Mouse (Mus musculus): ENCODE measurements around the gene Fxyd7. TPM values are rescaled to one million over a fixed set of nuclear protein-coding genes. Genes with fewer than 3 reads are reported as not detected.

Fxyd7 gene
- polyA plus RNA-seq, 1 experiment from 2014 or later: 29.8 TPM

- 54% methylated on average over 10 of the region's 10 CpGs for WGBS
- Histone ChIP-seq H3K27ac (no peak overlapping the region), H3K4me2 (replicated peaks) (no peak overlapping the region), H3K36me3 (no peaks in the 10 kb centered on the region), H3K27me3 (no peaks in the 10 kb centered on the region), H3K4me1 (peaks cover 12% of the 10 kb centered on the region), H3K4me3 (no peak overlapping the region), H3K9me3 (replicated peaks) (no peaks in the 10 kb centered on the region), H3K9ac (no peak overlapping the region)
- ATAC-seq (ENCODE audit: low FRiP score): peak; percentile 26; the same call in 1 of the 2 replicates
These were observed 34.0 kb downstream of the Fxyd7 start for GRCm38 (mm10) chr7:31017104-31017901.

GRCm38 (mm10) chr7:31012971-31013370 is 38.3 kb downstream of the Fxyd7 start:
- Histone ChIP-seq H3K36me3 (no peaks in the 10 kb centered on the region), H3K9me3 (replicated peaks) (no peaks in the 10 kb centered on the region), H3K27ac (no peak overlapping the region), H3K27me3 (no peaks in the 10 kb centered on the region), H3K9ac (no peak overlapping the region), H3K4me1 (peaks cover 12% of the 10 kb centered on the region), H3K4me2 (replicated peaks) (no peak overlapping the region), H3K4me3 (no peak overlapping the region)
- no peak for ATAC-seq (ENCODE audit: low FRiP score)
- 89% methylated on average over 5 of the region's 5 CpGs for WGBS

- H3K27me3 ChIP-seq: no peaks in the 10 kb centered on the region
- no peak overlapping the region for H3K4me3 ChIP-seq
- H3K9ac ChIP-seq: no peak overlapping the region
- WGBS: 74% methylated on average over 3 of the region's 3 CpGs
- ATAC-seq (ENCODE audit: low FRiP score): no peak
- no peak overlapping the region for H3K27ac ChIP-seq
- H3K36me3 ChIP-seq: no peaks in the 10 kb centered on the region
- no peak overlapping the region for H3K4me2 ChIP-seq (replicated peaks)
- H3K4me1 ChIP-seq: no peaks in the 10 kb centered on the region
- H3K9me3 ChIP-seq (replicated peaks): no peaks in the 10 kb centered on the region
These were observed 42.4 kb downstream of the Fxyd7 start for GRCm38 (mm10) chr7:31008889-31009288.

- no peak for ATAC-seq (ENCODE audit: low FRiP score)
- H3K36me3 ChIP-seq: no peaks in the 10 kb centered on the region
- 50% methylated on average over 1 of the region's 1 CpGs for WGBS
- H3K4me3 ChIP-seq: no peak overlapping the region
- H3K27ac ChIP-seq: no peak overlapping the region
- no peaks in the 10 kb centered on the region for H3K9me3 ChIP-seq (replicated peaks)
- H3K27me3 ChIP-seq: no peaks in the 10 kb centered on the region
- no peak overlapping the region for H3K4me2 ChIP-seq (replicated peaks)
- no peaks in the 10 kb centered on the region for H3K4me1 ChIP-seq
- H3K9ac ChIP-seq: no peak overlapping the region
These were observed 43.1 kb downstream of the Fxyd7 start for GRCm38 (mm10) chr7:31008175-31008574.

GRCm38 (mm10) chr7:31007775-31008174 is 43.5 kb downstream of the Fxyd7 start:
- Histone ChIP-seq H3K36me3 (no peaks in the 10 kb centered on the region), H3K4me3 (no peak overlapping the region), H3K4me1 (no peaks in the 10 kb centered on the region), H3K27me3 (no peaks in the 10 kb centered on the region), H3K9ac (no peak overlapping the region), H3K27ac (no peak overlapping the region), H3K9me3 (replicated peaks) (no peaks in the 10 kb centered on the region), H3K4me2 (replicated peaks) (no peak overlapping the region)
- no peak for ATAC-seq (ENCODE audit: low FRiP score)
- WGBS: 70% methylated on average over 1 of the region's 1 CpGs

- Histone ChIP-seq H3K36me3 (no peaks in the 10 kb centered on the region), H3K4me1 (peaks cover 9% of the 10 kb centered on the region; the same call in 1 of the 2 replicates), H3K27ac (no peak overlapping the region), H3K4me3 (no peak overlapping the region), H3K9me3 (replicated peaks) (no peaks in the 10 kb centered on the region), H3K9ac (no peak overlapping the region), H3K27me3 (no peaks in the 10 kb centered on the region), H3K4me2 (replicated peaks) (no peak overlapping the region)
- 74% methylated on average over 8 of the region's 8 CpGs for WGBS
- no peak for ATAC-seq (ENCODE audit: low FRiP score)
These were observed 48.6 kb downstream of the Fxyd7 start for GRCm38 (mm10) chr7:31002650-31003049.

- no peak overlapping the region for H3K9ac ChIP-seq
- no peak overlapping the region for H3K27ac ChIP-seq
- 45% methylated on average over 7 of the region's 7 CpGs for WGBS
- no peak overlapping the region for H3K4me2 ChIP-seq (replicated peaks)
- H3K27me3 ChIP-seq: no peaks in the 10 kb centered on the region
- H3K36me3 ChIP-seq: no peaks in the 10 kb centered on the region
- peaks cover 9% of the 10 kb centered on the region; the same call in 1 of the 2 replicates for H3K4me1 ChIP-seq
- no peak overlapping the region for H3K4me3 ChIP-seq
- no peak for ATAC-seq (ENCODE audit: low FRiP score)
- no peaks in the 10 kb centered on the region; the same call in 1 of the 2 replicates for H3K9me3 ChIP-seq (replicated peaks)
These were observed 50.7 kb downstream of the Fxyd7 start for GRCm38 (mm10) chr7:31000505-31001020.

- Histone ChIP-seq H3K27ac (no peak overlapping the region), H3K9ac (no peak overlapping the region), H3K9me3 (replicated peaks) (no peaks in the 10 kb centered on the region; the same call in 1 of the 2 replicates), H3K36me3 (no peaks in the 10 kb centered on the region), H3K27me3 (no peaks in the 10 kb centered on the region), H3K4me2 (replicated peaks) (no peak overlapping the region), H3K4me1 (peaks cover 9% of the 10 kb centered on the region; the same call in 1 of the 2 replicates), H3K4me3 (no peak overlapping the region)
- no peak for ATAC-seq (ENCODE audit: low FRiP score)
- WGBS: 91% methylated on average over 2 of the region's 2 CpGs
These were observed 54.8 kb downstream of the Fxyd7 start for GRCm38 (mm10) chr7:30996491-30996890.

- H3K4me3 ChIP-seq: no peak overlapping the region
- 91% methylated on average over 5 of the region's 5 CpGs for WGBS
- H3K27ac ChIP-seq: no peak overlapping the region
- no peaks in the 10 kb centered on the region for H3K36me3 ChIP-seq
- no peak overlapping the region for H3K9ac ChIP-seq
- no peak overlapping the region for H3K4me2 ChIP-seq (replicated peaks)
- H3K9me3 ChIP-seq (replicated peaks): no peaks in the 10 kb centered on the region; the same call in 1 of the 2 replicates
- no peaks in the 10 kb centered on the region for H3K27me3 ChIP-seq
- ATAC-seq (ENCODE audit: low FRiP score): no peak
- H3K4me1 ChIP-seq: no peaks in the 10 kb centered on the region
These were observed 57.3 kb downstream of the Fxyd7 start for GRCm38 (mm10) chr7:30993986-30994385.

Small RNA genes lying within 50 kb of the gene (microRNA-seq; reads per million reads assigned to microRNA genes)
- gene Mir7050: not detected

Other genes with a start within 250 kb of the Fxyd7 start
- gene Ffar2, start 227.7 kb downstream of the Fxyd7 start, polyA plus RNA-seq (2016; fragmentation: Nextera tagmentation; extraction: Ambion mirVana): not detected in 2 replicates
- gene Ffar3, start 195.3 kb downstream of the Fxyd7 start, polyA plus RNA-seq (2016; fragmentation: Nextera tagmentation; extraction: Ambion mirVana): not detected in 2 replicates
- gene Ffar1, start 189.9 kb downstream of the Fxyd7 start, polyA plus RNA-seq (2016; fragmentation: Nextera tagmentation; extraction: Ambion mirVana): not detected in 2 replicates
- not detected in 2 replicates for gene Cd22, start 171.1 kb downstream of the Fxyd7 start, polyA plus RNA-seq (2016; fragmentation: Nextera tagmentation; extraction: Ambion mirVana)
- gene Mag, start 136.6 kb downstream of the Fxyd7 start, polyA plus RNA-seq (2016; fragmentation: Nextera tagmentation; extraction: Ambion mirVana): 0.56 and 0.61 TPM in 2 replicates
- not detected in 2 replicates for gene Hamp2, start 126.8 kb downstream of the Fxyd7 start, polyA plus RNA-seq (2016; fragmentation: Nextera tagmentation; extraction: Ambion mirVana)
- not detected in 2 replicates for gene Hamp, start 107.4 kb downstream of the Fxyd7 start, polyA plus RNA-seq (2016; fragmentation: Nextera tagmentation; extraction: Ambion mirVana)
- 29.7 and 32.7 TPM in 2 replicates for gene Usf2, start 94.7 kb downstream of the Fxyd7 start, polyA plus RNA-seq (2016; fragmentation: Nextera tagmentation; extraction: Ambion mirVana)
- gene Lsr, start 78.0 kb downstream of the Fxyd7 start, polyA plus RNA-seq (2016; fragmentation: Nextera tagmentation; extraction: Ambion mirVana): 16.6 and 20.2 TPM in 2 replicates
- 0.89 and 1.4 TPM in 2 replicates for gene Fam187b, start 77.7 kb downstream of the Fxyd7 start, polyA plus RNA-seq (2016; fragmentation: Nextera tagmentation; extraction: Ambion mirVana)
- 9.6 and 10.4 TPM in 2 replicates for gene Fxyd5, start 9.0 kb downstream of the Fxyd7 start, polyA plus RNA-seq (2016; fragmentation: Nextera tagmentation; extraction: Ambion mirVana)
- gene Fxyd1, start 5.7 kb upstream of the Fxyd7 start, polyA plus RNA-seq (2016; fragmentation: Nextera tagmentation; extraction: Ambion mirVana): 25.3 and 34.7 TPM in 2 replicates
- gene Lgi4, start 7.9 kb upstream of the Fxyd7 start, polyA plus RNA-seq (2016; fragmentation: Nextera tagmentation; extraction: Ambion mirVana): 2.1 TPM in 2 replicates
- gene Fxyd3, start 25.2 kb upstream of the Fxyd7 start, polyA plus RNA-seq (2016; fragmentation: Nextera tagmentation; extraction: Ambion mirVana): 5.5 and 12.3 TPM in 2 replicates
- 2.3 and 2.7 TPM in 2 replicates for gene Hpn, start 63.8 kb upstream of the Fxyd7 start, polyA plus RNA-seq (2016; fragmentation: Nextera tagmentation; extraction: Ambion mirVana)
- 2.7 and 3.8 TPM in 2 replicates for gene Scn1b, start 75.5 kb upstream of the Fxyd7 start, polyA plus RNA-seq (2016; fragmentation: Nextera tagmentation; extraction: Ambion mirVana)
- gene Gramd1a, start 104.4 kb upstream of the Fxyd7 start, polyA plus RNA-seq (2016; fragmentation: Nextera tagmentation; extraction: Ambion mirVana): 185 and 202 TPM in 2 replicates
- gene Scgb2b2, start 239.0 kb upstream of the Fxyd7 start, polyA plus RNA-seq (2016; fragmentation: Nextera tagmentation; extraction: Ambion mirVana): not detected in 2 replicates
- not detected in 2 replicates for gene Scgb1b2, start 240.4 kb upstream of the Fxyd7 start, polyA plus RNA-seq (2016; fragmentation: Nextera tagmentation; extraction: Ambion mirVana)

Measured in hindbrain, embryonic 12.5 days (tissue).